Mouse (Mus musculus) olfactory bulb, adult 2 months (tissue): ENCODE measurements around the gene Cdh13.

Source experiments
- CTCF ChIP-seq: fragments of 200-500 bp; IDR thresholded peaks from 2 replicates; pipeline ENCODE4 v1.5.1; 2012; ENCODE audit warnings: low read depth, mild to moderate bottlenecking, low read length, moderate library complexity; ENCODE audit not compliant: insufficient read depth
- POLR2A ChIP-seq: fragments of 200-500 bp; IDR thresholded peaks from 2 replicates; pipeline ENCODE4 v1.6.1; 2012; ENCODE audit warnings: mild to moderate bottlenecking, low read depth, low read length, moderate library complexity; ENCODE audit not compliant: insufficient read depth

DNA sequence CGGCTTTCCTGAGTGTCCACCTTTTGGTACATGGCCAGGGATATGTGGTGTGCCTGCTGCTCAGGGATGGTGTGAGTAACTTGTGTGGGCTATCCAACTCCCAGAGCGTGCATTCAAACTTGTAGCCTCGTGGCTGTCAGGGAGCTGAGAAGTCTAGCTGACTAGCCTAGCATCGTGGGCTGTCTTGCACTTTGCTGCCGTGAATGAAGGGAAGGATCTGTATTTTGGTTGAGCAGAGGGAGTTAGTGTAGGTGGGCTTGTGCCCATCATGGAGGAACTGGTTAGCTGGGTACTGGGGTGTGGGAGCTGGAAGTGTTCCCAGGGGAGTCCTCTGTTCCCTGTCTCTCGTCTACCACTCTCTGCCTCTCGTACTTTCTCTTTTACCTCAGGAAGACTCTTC lies 74.1 kb downstream of the Cdh13 start:
- TF ChIP-seq CTCF, result no peak
- no peak for TF ChIP-seq POLR2A
